Comparison of ENCODE assay signal across 8 mouse cellular contexts in the genomic region with DNA sequence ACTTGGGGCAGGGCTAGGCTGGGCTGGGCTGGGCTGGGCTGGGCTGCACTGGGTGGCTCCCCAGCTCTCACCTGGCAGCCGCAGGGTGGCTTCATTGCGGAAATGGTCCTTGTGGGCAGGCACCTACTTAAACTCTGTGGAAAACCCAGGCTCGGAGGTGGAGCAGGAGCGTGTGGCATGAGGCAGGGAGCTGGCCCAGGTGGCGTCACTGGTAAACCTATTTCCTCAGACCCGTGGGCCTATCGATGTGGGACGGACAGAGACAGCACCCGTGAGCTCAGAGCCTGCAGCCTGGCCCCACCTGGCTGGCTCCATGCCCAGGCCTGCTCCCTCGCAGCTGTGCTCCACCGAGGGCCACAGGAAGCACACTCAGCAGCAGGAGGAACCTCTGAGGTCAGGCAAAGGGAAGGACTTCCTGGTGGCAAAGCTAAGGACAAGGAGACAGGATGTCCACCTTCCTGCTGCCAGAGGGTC. TPM values are rescaled to one million over a fixed set of nuclear protein-coding genes. Genes with fewer than 3 reads are reported as not detected.
DNase-seq lines count a peak whose midpoint lies in the region; ATAC-seq and TF ChIP-seq lines count a peak whose summit lies in the region.

No protein-coding gene starts in this region.

- H3K4me2 ChIP-seq in midbrain, postnatal 0 days (ENCODE audit: low read depth, low read length, poor library complexity, severe bottlenecking), result no peak overlapping the region
- no peak overlapping the region; the same call in 1 of the 2 replicates for H3K4me2 ChIP-seq in kidney, postnatal 0 days (ENCODE audit: low read length)

- WGBS in midbrain, embryonic 10.5 days, result 80% methylated on average over 11 of the region's 11 CpGs
- 77% methylated on average over 11 of the region's 11 CpGs for WGBS in midbrain, postnatal 0 days
- WGBS in kidney, postnatal 0 days, result 44% methylated on average over 11 of the region's 11 CpGs
- WGBS in cerebellum, adult 2 months, result 62% methylated on average over 11 of the region's 11 CpGs

- DNase-seq in midbrain, embryonic 10.5 days (ENCODE audit: low spot score), result no peak
- DNase-seq in midbrain, postnatal 0 days (ENCODE audit: low spot score), result no peak
- peak; percentile 59 for DNase-seq in heart, adult 8-10 months (ENCODE audit: low spot score)
- DNase-seq in kidney, postnatal 0 days (ENCODE audit: low spot score), result peak; percentile 39
- peak; percentile 56 for DNase-seq in lung, postnatal 14 days
- DNase-seq in Muller cell, postnatal 12 days (ENCODE audit: inconsistent ontology term), result no peak
- no peak for DNase-seq in cerebellum, adult 2 months
- DNase-seq in retina, postnatal 1 day, result no peak

- H3K9ac ChIP-seq in midbrain, postnatal 0 days (replicated peaks; ENCODE audit: low read length, poor library complexity, severe bottlenecking), result no peak overlapping the region
- H3K9ac ChIP-seq in kidney, postnatal 0 days (ENCODE audit: low read depth, low read length), result 0 out of 2 replicates have a peak overlapping the region, but pooled peaks have one; percentile 23

- no peak for TF ChIP-seq CTCF in midbrain, postnatal 0 days (IDR thresholded peaks at IDR 0.05)
- TF ChIP-seq CTCF in kidney, postnatal 0 days (IDR thresholded peaks at IDR 0.05; ENCODE audit: low read depth), result no peak
- TF ChIP-seq CTCF in cerebellum, adult 2 months (IDR thresholded peaks at IDR 0.05; ENCODE audit: borderline replicate concordance, insufficient read depth, low read depth, low read length), result no peak

- TF ChIP-seq POLR2A in cerebellum, adult 2 months (IDR thresholded peaks at IDR 0.05; ENCODE audit: borderline replicate concordance, insufficient read depth, low read length), result no peak

- peak overlapping the region; percentile 2; the same call in 1 of the 2 replicates for H3K27ac ChIP-seq in midbrain, embryonic 10.5 days (replicated peaks)
- H3K27ac ChIP-seq in midbrain, postnatal 0 days (ENCODE audit: low read depth, low read length), result no peak overlapping the region
- peak overlapping the region; percentile 42; the same call in 1 of the 2 replicates for H3K27ac ChIP-seq in kidney, postnatal 0 days
- H3K27ac ChIP-seq in cerebellum, adult 2 months (ENCODE audit: insufficient read depth, low read length), result no peak overlapping the region

- H3K9me3 ChIP-seq in midbrain, embryonic 10.5 days (replicated peaks), result no peaks in the 10 kb centered on the region
- no peaks in the 10 kb centered on the region for H3K9me3 ChIP-seq in midbrain, postnatal 0 days (ENCODE audit: low read length)
- no peaks in the 10 kb centered on the region for H3K9me3 ChIP-seq in kidney, postnatal 0 days (replicated peaks; ENCODE audit: low read length)

- H3K4me1 ChIP-seq in midbrain, embryonic 10.5 days, result peaks cover 48% of the 10 kb centered on the region
- peaks cover 28% of the 10 kb centered on the region; the same call in 1 of the 2 replicates for H3K4me1 ChIP-seq in midbrain, postnatal 0 days (ENCODE audit: insufficient read depth, low read length)
- H3K4me1 ChIP-seq in kidney, postnatal 0 days (replicated peaks; ENCODE audit: insufficient read depth, low read length), result peaks cover 34% of the 10 kb centered on the region
- H3K4me1 ChIP-seq in cerebellum, adult 2 months (ENCODE audit: control insufficient read depth, insufficient read depth, low read length), result peaks cover 8% of the 10 kb centered on the region

- ATAC-seq in midbrain, postnatal 0 days (ENCODE audit: low FRiP score), result no peak
- ATAC-seq in kidney, postnatal 0 days (replicated peaks; ENCODE audit: low FRiP score, low read depth), result peak; percentile 34; the same call in 1 of the 2 replicates

- H3K36me3 ChIP-seq in midbrain, embryonic 10.5 days, result no peaks in the 10 kb centered on the region
- no peaks in the 10 kb centered on the region for H3K36me3 ChIP-seq in midbrain, postnatal 0 days (ENCODE audit: insufficient read depth, low read length)
- no peaks in the 10 kb centered on the region for H3K36me3 ChIP-seq in kidney, postnatal 0 days (ENCODE audit: insufficient read depth, low read length)

- no peak overlapping the region for H3K4me3 ChIP-seq in midbrain, embryonic 10.5 days
- no peak overlapping the region for H3K4me3 ChIP-seq in midbrain, postnatal 0 days (ENCODE audit: low read depth, low read length)
- no peak overlapping the region for H3K4me3 ChIP-seq in kidney, postnatal 0 days (replicated peaks; ENCODE audit: low read depth, low read length)
- no peak overlapping the region for H3K4me3 ChIP-seq in cerebellum, adult 2 months (replicated peaks; ENCODE audit: insufficient read depth, low read depth, low read length)

- peaks cover 32% of the 10 kb centered on the region for H3K27me3 ChIP-seq in midbrain, embryonic 10.5 days (ENCODE audit: low read depth, poor library complexity, severe bottlenecking)
- H3K27me3 ChIP-seq in midbrain, postnatal 0 days (ENCODE audit: insufficient read depth, low read length), result no peaks in the 10 kb centered on the region
- no peaks in the 10 kb centered on the region for H3K27me3 ChIP-seq in kidney, postnatal 0 days (ENCODE audit: insufficient read depth, low read length)
- no peaks in the 10 kb centered on the region for H3K27me3 ChIP-seq in cerebellum, adult 2 months (ENCODE audit: control insufficient read depth, insufficient read depth, low read length)

RNA-seq across cellular contexts. Expression of gene Micall2, which starts 3.5 kb away (rescaled TPM):
- 5.7 and 7.8 TPM in 2 replicates for polyA plus RNA-seq in midbrain, embryonic 10.5 days (2016; fragmentation: Nextera tagmentation; extraction: Ambion mirVana)
- total RNA-seq in midbrain, postnatal 0 days (2014; rRNA removed), result 10.8 and 16.6 TPM in 2 replicates
- polyA plus RNA-seq in midbrain, postnatal 0 days (2015; fragmentation: Nextera tagmentation; extraction: Ambion mirVana), result 15.1 and 17.4 TPM in 2 replicates
- total RNA-seq in heart, adult 8-10 months (2022), result 1 to 10 TPM; 1.3 to 2.6 (median 1.9) TPM
- polyA plus RNA-seq in kidney, postnatal 0 days (2015; fragmentation: Nextera tagmentation; extraction: Ambion mirVana), result 4.2 and 4.6 TPM in 2 replicates
- polyA plus RNA-seq in cerebellum, adult 2 months (2012; rRNA removed), result 2.6 and 2.7 TPM in 2 replicates

RNA-seq across cellular contexts. Expression of gene Ints1, which starts 42.8 kb away (rescaled TPM):
- polyA plus RNA-seq in midbrain, embryonic 10.5 days (2016; fragmentation: Nextera tagmentation; extraction: Ambion mirVana), result 33.4 and 34.7 TPM in 2 replicates
- 129 and 130 TPM in 2 replicates for total RNA-seq in midbrain, postnatal 0 days (2014; rRNA removed)
- 27.1 and 29.1 TPM in 2 replicates for polyA plus RNA-seq in midbrain, postnatal 0 days (2015; fragmentation: Nextera tagmentation; extraction: Ambion mirVana)
- total RNA-seq in heart, adult 8-10 months (2022), result 10 to 100 TPM; 39.2 to 43.9 (median 40.1) TPM
- 17.9 and 19.0 TPM in 2 replicates for polyA plus RNA-seq in kidney, postnatal 0 days (2015; fragmentation: Nextera tagmentation; extraction: Ambion mirVana)
- polyA plus RNA-seq in cerebellum, adult 2 months (2012; rRNA removed), result 64.4 and 70.8 TPM in 2 replicates

RNA-seq across cellular contexts. Expression of gene Mafk, which starts 58.6 kb away (rescaled TPM):
- 9.7 and 9.9 TPM in 2 replicates for polyA plus RNA-seq in midbrain, embryonic 10.5 days (2016; fragmentation: Nextera tagmentation; extraction: Ambion mirVana)
- total RNA-seq in midbrain, postnatal 0 days (2014; rRNA removed), result 15.2 and 17.8 TPM in 2 replicates
- polyA plus RNA-seq in midbrain, postnatal 0 days (2015; fragmentation: Nextera tagmentation; extraction: Ambion mirVana), result 8.7 and 9.3 TPM in 2 replicates
- total RNA-seq in heart, adult 8-10 months (2022), result 10 to 100 TPM; 27.3 to 35.9 (median 33.9) TPM
- 12.8 and 14.4 TPM in 2 replicates for polyA plus RNA-seq in kidney, postnatal 0 days (2015; fragmentation: Nextera tagmentation; extraction: Ambion mirVana)
- 6.8 and 7.8 TPM in 2 replicates for polyA plus RNA-seq in cerebellum, adult 2 months (2012; rRNA removed)

Comparison
In these comparisons a context has a peak if more than half of its experiments do, and no peak if none do; other contexts are left out.
1. H3K27ac ChIP-seq: peak in midbrain, embryonic 10.5 days (single experiment) and kidney, postnatal 0 days (single experiment); none in midbrain, postnatal 0 days (single experiment) and cerebellum, adult 2 months (single experiment).
2. DNase-seq: peak in heart, adult 8-10 months (single experiment), kidney, postnatal 0 days (single experiment) and lung, postnatal 14 days (single experiment); none in midbrain, embryonic 10.5 days (single experiment), midbrain, postnatal 0 days (single experiment), Muller cell, postnatal 12 days (single experiment), cerebellum, adult 2 months (0 of 2) and retina, postnatal 1 day (single experiment).